Mouse (Mus musculus) urinary bladder, postnatal 14 days (tissue): ENCODE measurements around the gene Ttyh3.
A peak's percentile ranks its signal among the peaks of the same experiment; 100 is the strongest.

Experiments used
- DNase-seq: peaks from one replicate; pipeline ENCODE4 v3.0.0; 2021; ENCODE audit warnings: low spot score

Ttyh3 gene

GRCm38 (mm10) chr5:140648519-140649100 lies at the start of gene Ttyh3:
Ttyh3 (minus strand) TSS chr5:140649031.
- DNase-seq: no peak

GRCm38 (mm10) chr5:140695987-140696386 lies 47.2 kb upstream of the Ttyh3 start:
- no peak for DNase-seq

- no peak for DNase-seq
Observed at GRCm38 (mm10) chr5:140688434-140688833, 39.6 kb upstream of the Ttyh3 start.

GRCm38 (mm10) chr5:140684343-140685148 lies 35.7 kb upstream of the Ttyh3 start:
- peak; percentile 50 for DNase-seq

GRCm38 (mm10) chr5:140682113-140682512 lies 33.3 kb upstream of the Ttyh3 start:
- peak; percentile 55 for DNase-seq

GRCm38 (mm10) chr5:140680950-140681349 lies 32.1 kb upstream of the Ttyh3 start:
- no peak for DNase-seq

GRCm38 (mm10) chr5:140680051-140680450 lies 31.2 kb upstream of the Ttyh3 start:
- DNase-seq: no peak

GRCm38 (mm10) chr5:140677137-140677536 lies 28.3 kb upstream of the Ttyh3 start:
- DNase-seq: no peak

- DNase-seq: no peak
Observed at GRCm38 (mm10) chr5:140675640-140676039, 26.8 kb upstream of the Ttyh3 start.

- DNase-seq: no peak
Observed at GRCm38 (mm10) chr5:140675079-140675478, 26.2 kb upstream of the Ttyh3 start.

- DNase-seq: no peak
Observed at GRCm38 (mm10) chr5:140674036-140674435, 25.2 kb upstream of the Ttyh3 start.

- DNase-seq: peak; percentile 51
Observed at GRCm38 (mm10) chr5:140672603-140673002, 23.8 kb upstream of the Ttyh3 start.

- no peak for DNase-seq
Observed at GRCm38 (mm10) chr5:140672115-140672514, 23.3 kb upstream of the Ttyh3 start.

GRCm38 (mm10) chr5:140663621-140664180 lies 14.9 kb upstream of the Ttyh3 start:
- DNase-seq: peak; percentile 83

- DNase-seq: peak; percentile 59
Observed at GRCm38 (mm10) chr5:140662741-140663592, 14.1 kb upstream of the Ttyh3 start.

- DNase-seq: no peak
Observed at GRCm38 (mm10) chr5:140661875-140662643, 13.2 kb upstream of the Ttyh3 start.

GRCm38 (mm10) chr5:140661427-140661826 lies 12.6 kb upstream of the Ttyh3 start:
- peak; percentile 56 for DNase-seq

GRCm38 (mm10) chr5:140660398-140660797 lies 11.6 kb upstream of the Ttyh3 start:
- DNase-seq: no peak

GRCm38 (mm10) chr5:140659607-140660272 lies 10.9 kb upstream of the Ttyh3 start:
- DNase-seq: peak; percentile 44

GRCm38 (mm10) chr5:140654096-140654845 lies 5.4 kb upstream of the Ttyh3 start:
- DNase-seq: no peak
